Mouse (Mus musculus) limb, embryonic 11.5 days (tissue): Measurements from ENCODE around the gene Mrps2. TPM values are rescaled to one million over a fixed set of nuclear protein-coding genes. Genes with fewer than 3 reads are reported as not detected.
A peak's percentile ranks its signal among the peaks of the same experiment; 100 is the strongest.
"Not testable (repeated sequence)": the region's sequence is repeated elsewhere in the genome, so short reads cannot be mapped to it uniquely, and the experiment has no call there.

Experiments used
- ATAC-seq: fragments of 200-750 bp; cut with Nextera tagmentation; 2 replicates; pipeline ENCODE4 v1.8.0; 2017; ENCODE audit warnings: low read depth; ENCODE audit not compliant: insufficient number of reproducible peaks, low FRiP score, low TSS enrichment
- DNase-seq: peaks from one replicate; pipeline ENCODE4 v3.0.0-alpha.2; 2015; ENCODE audit warnings: low spot score
- H3K27ac ChIP-seq: fragments of 300-500 bp; sonication (generic); replicated peaks from 2 replicates; pipeline ENCODE4 v1.5.1; 2014; ENCODE audit warnings: low read depth, mild to moderate bottlenecking, low read length
- H3K27me3 ChIP-seq: fragments of 300-500 bp; sonication (generic); 2 replicates; pipeline ENCODE4 v1.6.1; 2014; ENCODE audit warnings: mild to moderate bottlenecking, low read length, mixed read lengths; ENCODE audit not compliant: control insufficient read depth, insufficient read depth
- H3K36me3 ChIP-seq: fragments of 300-500 bp; sonication (generic); 2 replicates; pipeline ENCODE4 v1.6.1; 2014; ENCODE audit warnings: mild to moderate bottlenecking, low read length, moderate library complexity, mixed read lengths; ENCODE audit not compliant: control insufficient read depth, insufficient read depth
- H3K4me1 ChIP-seq: fragments of 300-500 bp; sonication (generic); 2 replicates; pipeline ENCODE4 v1.6.1; 2014; ENCODE audit warnings: low read length, mixed read lengths; ENCODE audit not compliant: control insufficient read depth, insufficient read depth
- H3K4me2 ChIP-seq: fragments of 300-500 bp; sonication (generic); 2 replicates; pipeline ENCODE4 v1.6.1; 2014; ENCODE audit warnings: low read depth, mild to moderate bottlenecking, moderate library complexity; ENCODE audit not compliant: severe bottlenecking
- H3K4me3 ChIP-seq: fragments of 300-500 bp; sonication (generic); 2 replicates; pipeline ENCODE4 v1.5.1; 2014; ENCODE audit warnings: low read depth, low read length
- H3K9ac ChIP-seq: fragments of 300-500 bp; sonication (generic); 2 replicates; pipeline ENCODE4 v1.6.1; 2014; ENCODE audit warnings: mild to moderate bottlenecking, low read length
- H3K9me3 ChIP-seq: fragments of 300-500 bp; sonication (generic); 2 replicates; pipeline ENCODE4 v1.6.1; 2016; ENCODE audit warnings: low read length; ENCODE audit not compliant: control insufficient read depth
- WGBS: fragments of 180-500 bp; shearing (Covaris S2); extraction: QIAGEN DNeasy Blood & Tissue Kit; methylation state at CpG from one replicate; pipeline ENCODE4 v1.1.7; 2014; 5-methylcytosine and 5-hydroxymethylcytosine counted together
- polyA plus RNA-seq: library from polyadenylated mRNA; unstranded; fragments of >200 nt; fragmentation: Nextera tagmentation; extraction: Ambion mirVana; gene quantifications from 2 replicates; pipeline ENCODE4 v1.2.1, GENCODE M21; 2014

The Mrps2 gene
- polyA plus RNA-seq, 1 experiment from 2014 or later: 72.9 TPM

GRCm38 (mm10) chr2:28464919-28465318 is 2.9 kb upstream of the Mrps2 start:
- Histone ChIP-seq H3K9me3 (no peaks in the 10 kb centered on the region), H3K4me3 (no peak overlapping the region), H3K9ac (no peak overlapping the region), H3K27me3 (no peaks in the 10 kb centered on the region), H3K4me2 (no peak overlapping the region), H3K27ac (no peak overlapping the region), H3K36me3 (peaks cover 8% of the 10 kb centered on the region), H3K4me1 (peaks cover 2% of the 10 kb centered on the region)
- no peak for ATAC-seq
- WGBS: 85% methylated on average over 9 of the region's 9 CpGs
- no peak for DNase-seq

DNA sequence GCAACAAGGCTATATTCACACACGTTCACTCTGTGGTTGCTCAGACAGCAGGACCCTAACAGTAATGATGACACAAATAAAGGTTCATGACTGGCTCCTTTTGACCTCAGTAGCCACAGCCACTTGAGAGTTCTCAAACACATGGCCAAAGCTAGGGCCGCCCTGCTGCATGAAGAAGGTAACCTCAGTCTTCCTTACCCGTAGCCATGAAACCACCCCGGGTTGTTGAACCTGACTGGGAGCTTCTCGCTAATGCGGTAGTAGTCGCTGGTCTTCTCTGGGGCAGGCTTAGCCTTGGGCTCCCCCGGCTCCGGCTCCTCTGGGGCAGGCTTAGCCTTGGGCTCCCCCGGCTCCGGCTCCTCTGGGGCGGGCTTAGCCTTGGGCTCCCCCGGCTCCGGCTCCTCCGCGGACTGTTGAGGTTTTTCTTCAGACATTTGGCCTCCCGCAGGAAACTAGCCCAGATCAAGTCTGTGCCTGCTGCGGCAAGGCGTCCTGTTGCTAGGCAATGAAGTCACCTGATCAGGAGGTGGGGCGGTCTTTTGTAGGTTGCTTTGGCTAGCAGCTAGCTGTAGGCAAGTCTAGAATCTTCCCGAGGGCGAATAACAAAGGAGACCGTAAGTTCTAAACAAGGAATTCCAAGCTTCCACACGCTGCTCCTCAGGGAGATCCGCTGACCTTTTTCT is 1.9 kb upstream of the Mrps2 start, which contains the start of gene 1700007K13Rik:
Gene 1700007K13Rik, minus strand, starts transcription at position 497 of the 683 bp plus-strand sequence.
- ATAC-seq (peak; percentile 45; the same call in 1 of the 2 replicates), DNase-seq (peak; percentile 82)
- Histone ChIP-seq H3K36me3 (peaks cover 12% of the 10 kb centered on the region), H3K27ac (no peak within 1 kb of the TSS), H3K4me2 (peak within 1 kb of the TSS; percentile 62), H3K9me3 (no peaks in the 10 kb centered on the region), H3K9ac (peak within 1 kb of the TSS; percentile 13; the same call in 1 of the 2 replicates), H3K27me3 (no peaks in the 10 kb centered on the region), H3K4me3 (peak within 1 kb of the TSS; percentile 27), H3K4me1 (peaks cover 2% of the 10 kb centered on the region)
- WGBS: 3% methylated on average over 25 of the region's 25 CpGs

GRCm38 (mm10) chr2:28468486-28469225 is 790 bp downstream of the Mrps2 start:
- Histone ChIP-seq H3K4me2 (peak overlapping the region; percentile 76), H3K4me1 (peaks cover 2% of the 10 kb centered on the region), H3K4me3 (peak overlapping the region; percentile 61), H3K27me3 (no peaks in the 10 kb centered on the region), H3K9ac (peak overlapping the region; percentile 73), H3K27ac (no peak overlapping the region), H3K9me3 (no peaks in the 10 kb centered on the region), H3K36me3 (peaks cover 12% of the 10 kb centered on the region)
- DNase-seq: no peak
- ATAC-seq: no peak
- 57% methylated on average over 18 of the region's 18 CpGs for WGBS

- ATAC-seq: no peak
- DNase-seq: no peak
- Histone ChIP-seq H3K36me3 (peaks cover 12% of the 10 kb centered on the region), H3K4me3 (no peak overlapping the region), H3K27me3 (no peaks in the 10 kb centered on the region), H3K4me1 (peaks cover 2% of the 10 kb centered on the region), H3K9ac (no peak overlapping the region), H3K4me2 (no peak overlapping the region), H3K27ac (no peak overlapping the region), H3K9me3 (no peaks in the 10 kb centered on the region)
- WGBS: 97% methylated on average over 14 of the region's 14 CpGs
These were observed 1.6 kb downstream of the Mrps2 start for GRCm38 (mm10) chr2:28469461-28469860.

DNA sequence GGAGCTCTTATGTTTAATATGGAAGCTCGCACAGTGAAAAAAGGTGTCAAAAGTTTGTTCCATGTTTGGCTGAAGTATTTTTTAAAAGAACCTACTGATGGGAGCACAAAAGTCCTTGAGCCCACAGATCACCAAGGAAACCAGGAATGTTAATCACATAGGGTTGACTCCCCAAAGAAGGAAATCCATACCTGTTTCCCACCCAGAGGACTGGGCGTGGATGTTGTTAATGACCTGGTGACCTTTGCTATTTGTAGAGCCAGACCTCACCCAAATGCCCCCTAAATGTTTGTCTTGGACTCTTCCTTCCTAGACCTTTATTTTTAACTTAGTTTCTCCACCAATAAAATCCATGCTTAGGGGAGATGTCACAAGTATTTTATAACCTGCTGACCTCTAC is 2.7 kb downstream of the Mrps2 start:
- Histone ChIP-seq H3K9me3 (no peaks in the 10 kb centered on the region), H3K4me1 (peaks cover 2% of the 10 kb centered on the region), H3K27ac (no peak overlapping the region), H3K36me3 (peaks cover 12% of the 10 kb centered on the region), H3K27me3 (no peaks in the 10 kb centered on the region), H3K4me3 (no peak overlapping the region), H3K4me2 (no peak overlapping the region), H3K9ac (no peak overlapping the region)
- ATAC-seq (no peak), DNase-seq (no peak)
- WGBS: 89% methylated on average over 2 of the region's 2 CpGs

GRCm38 (mm10) chr2:28472011-28472410 is 4.1 kb downstream of the Mrps2 start:
- not testable (repeated sequence) for H3K9ac ChIP-seq, H3K9me3 ChIP-seq, H3K27me3 ChIP-seq, H3K4me2 ChIP-seq, H3K27ac ChIP-seq, H3K4me1 ChIP-seq, DNase-seq, H3K4me3 ChIP-seq, ATAC-seq
- WGBS: 90% methylated on average over 8 of the region's 8 CpGs
- H3K36me3 ChIP-seq: peaks cover 12% of the 10 kb centered on the region

GRCm38 (mm10) chr2:28477993-28478392 is 10.1 kb downstream of the Mrps2 start:
- H3K4me1 ChIP-seq, ATAC-seq, H3K9me3 ChIP-seq, H3K4me2 ChIP-seq, H3K4me3 ChIP-seq, DNase-seq, H3K36me3 ChIP-seq, H3K27ac ChIP-seq, H3K27me3 ChIP-seq, H3K9ac ChIP-seq: not testable (repeated sequence)
- 91% methylated on average over 5 of the region's 5 CpGs for WGBS

DNA sequence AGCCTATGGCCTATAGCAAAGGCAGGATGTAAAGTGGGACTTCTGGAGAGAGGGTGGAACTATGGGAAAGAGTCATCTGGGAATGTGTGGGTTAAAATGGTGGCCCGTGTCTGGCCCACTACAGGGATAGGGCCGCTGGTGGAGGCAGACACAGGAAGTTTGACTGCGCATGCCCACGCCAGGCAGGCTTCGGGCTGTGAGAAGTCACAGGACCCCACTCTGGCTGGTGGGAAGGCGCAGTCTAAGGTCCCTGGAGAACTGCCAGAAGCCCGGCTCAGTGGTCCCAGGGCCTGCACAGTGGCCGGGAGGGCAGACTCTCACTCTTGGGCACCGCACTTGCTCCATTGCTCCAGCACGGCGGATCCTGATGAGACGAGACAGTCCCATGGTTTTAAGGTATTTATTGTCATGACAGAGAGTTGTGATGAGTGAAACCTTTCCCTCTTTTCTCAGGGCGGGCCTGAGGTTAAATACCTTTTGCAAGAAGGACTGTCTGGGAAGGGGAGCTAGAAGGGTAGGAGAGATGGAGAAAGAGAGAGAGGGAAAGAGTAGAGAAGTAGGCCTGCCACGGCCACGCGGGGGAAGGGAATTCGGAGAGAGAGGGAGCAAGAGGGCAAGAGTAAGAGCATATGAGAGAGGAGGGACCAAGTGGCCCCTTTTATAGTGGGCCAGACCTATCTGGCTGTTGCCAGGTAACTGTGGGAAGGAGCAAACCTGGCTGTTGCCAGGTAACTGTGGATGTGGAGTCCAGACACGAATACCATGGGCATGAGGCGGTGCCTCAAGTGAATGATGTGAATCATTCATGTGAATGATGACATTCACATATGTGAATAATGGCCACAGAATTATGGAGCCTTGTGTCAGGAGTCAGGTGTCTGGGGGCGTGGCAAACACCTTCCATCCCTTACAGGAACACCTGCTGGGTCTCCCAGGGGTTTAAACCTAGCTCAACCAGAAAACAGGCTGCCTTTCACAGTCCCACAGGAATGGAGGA is 11.6 kb downstream of the Mrps2 start:
- H3K4me2 ChIP-seq: no peak overlapping the region
- no peak overlapping the region for H3K4me3 ChIP-seq
- H3K9me3 ChIP-seq: no peaks in the 10 kb centered on the region
- no peaks in the 10 kb centered on the region for H3K27me3 ChIP-seq
- ATAC-seq: no peak
- no peaks in the 10 kb centered on the region for H3K36me3 ChIP-seq
- 79% methylated on average over 20 of the region's 20 CpGs for WGBS
- no peak for DNase-seq
- H3K4me1 ChIP-seq: no peaks in the 10 kb centered on the region
- H3K9ac ChIP-seq: no peak overlapping the region
- no peak overlapping the region for H3K27ac ChIP-seq
